In the genomic region with DNA sequence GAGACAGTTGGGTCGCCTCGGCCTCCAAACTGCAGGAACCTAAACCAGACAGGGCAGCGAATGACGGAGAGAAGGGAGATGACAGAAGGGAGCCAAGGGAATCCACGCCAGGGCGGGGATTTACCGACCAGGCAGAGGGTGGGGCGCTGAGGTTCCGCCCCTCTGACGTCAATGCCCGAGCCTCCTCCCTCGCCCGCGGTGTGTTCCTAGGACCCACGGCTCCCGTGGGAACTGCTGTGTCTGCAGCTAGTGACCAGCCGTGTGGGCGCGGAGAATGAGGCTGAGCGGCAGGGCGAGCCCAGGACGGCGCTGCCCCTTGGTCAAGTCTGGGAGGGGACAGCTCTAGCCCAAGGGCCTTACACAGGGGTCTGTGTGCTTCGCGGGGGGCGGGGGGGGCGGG, we compare ENCODE assay signal across 7 mouse cellular contexts. TPM values are rescaled to one million over a fixed set of nuclear protein-coding genes. Genes with fewer than 3 reads are reported as not detected.
DNase-seq lines count a peak whose midpoint lies in the region; ATAC-seq and TF ChIP-seq lines count a peak whose summit lies in the region.

No protein-coding gene starts in this region.

- no peaks in the 10 kb centered on the region for H3K36me3 ChIP-seq in intestine, embryonic 14.5 days (ENCODE audit: control insufficient read depth, insufficient read depth, low read length)
- no peaks in the 10 kb centered on the region for H3K36me3 ChIP-seq in midbrain, embryonic 10.5 days

- peak; percentile 93 for DNase-seq in adrenal gland, adult 2 months
- peak; percentile 85 for DNase-seq in gastrocnemius, postnatal 25 days
- DNase-seq in intestine, embryonic 14.5 days (ENCODE audit: low spot score), result peak; percentile 85
- peak; percentile 64 to 72 for DNase-seq in left cerebral cortex, postnatal 36 days (ENCODE audit: low spot score in 2 of 2)
- DNase-seq in midbrain, embryonic 10.5 days (ENCODE audit: low spot score), result peak; percentile 69
- peak; percentile 58 for DNase-seq in right cerebral cortex, postnatal 4 days

- intact Hi-C loops in left cerebral cortex, postnatal 36 days (cut with DNase I), result no loop called here

- no peak overlapping the region for H3K27ac ChIP-seq in cortical plate, adult 2 months (ENCODE audit: insufficient read depth, low read length)
- no peak overlapping the region for H3K27ac ChIP-seq in intestine, embryonic 14.5 days (ENCODE audit: low read depth)
- H3K27ac ChIP-seq in midbrain, embryonic 10.5 days (replicated peaks), result peak overlapping the region; percentile 42

- TF ChIP-seq CTCF in cortical plate, adult 2 months (IDR thresholded peaks at IDR 0.05; ENCODE audit: extremely low read depth, insufficient read depth, low read length), result no peak

- under 1% methylated on average over 26 of the region's 27 CpGs for WGBS in intestine, embryonic 14.5 days
- WGBS in midbrain, embryonic 10.5 days, result 1% methylated on average over 27 of the region's 27 CpGs

- H3K4me3 ChIP-seq in cortical plate, adult 2 months (ENCODE audit: insufficient read depth, low read length), result peak overlapping the region; percentile 31
- H3K4me3 ChIP-seq in intestine, embryonic 14.5 days (ENCODE audit: low read depth, low read length), result peak overlapping the region; percentile 54
- H3K4me3 ChIP-seq in midbrain, embryonic 10.5 days, result peak overlapping the region; percentile 60

- peak; percentile 81 for ATAC-seq in intestine, embryonic 14.5 days (replicated peaks; ENCODE audit: low FRiP score, low TSS enrichment, low read depth)

- peak overlapping the region; percentile 38 for H3K9ac ChIP-seq in intestine, embryonic 14.5 days (ENCODE audit: low read length)

- TF ChIP-seq POLR2A in cortical plate, adult 2 months (IDR thresholded peaks at IDR 0.05; ENCODE audit: extremely low read depth, insufficient read depth, low read length), result no peak

- peak overlapping the region; percentile 95 for H3K4me2 ChIP-seq in intestine, embryonic 14.5 days (ENCODE audit: low read length)

- no peaks in the 10 kb centered on the region for H3K27me3 ChIP-seq in intestine, embryonic 14.5 days (replicated peaks; ENCODE audit: control insufficient read depth, insufficient read depth, low read length)
- H3K27me3 ChIP-seq in midbrain, embryonic 10.5 days (ENCODE audit: low read depth, poor library complexity, severe bottlenecking), result peaks cover 41% of the 10 kb centered on the region

- 0 out of 2 replicates have a peak, but pooled peaks cover 3% of the 10 kb centered on the region for H3K9me3 ChIP-seq in intestine, embryonic 14.5 days (ENCODE audit: control insufficient read depth, low read length)
- H3K9me3 ChIP-seq in midbrain, embryonic 10.5 days (replicated peaks), result peaks cover 8% of the 10 kb centered on the region

- H3K4me1 ChIP-seq in cortical plate, adult 2 months (ENCODE audit: control insufficient read depth, insufficient read depth, low read length), result no peaks in the 10 kb centered on the region
- peaks cover 4% of the 10 kb centered on the region; the same call in 1 of the 2 replicates for H3K4me1 ChIP-seq in intestine, embryonic 14.5 days (replicated peaks; ENCODE audit: control insufficient read depth, insufficient read depth, low read length)
- H3K4me1 ChIP-seq in midbrain, embryonic 10.5 days, result peaks cover 17% of the 10 kb centered on the region

RNA-seq across cellular contexts. Expression of a gene that starts 11.9 kb away (rescaled TPM):
- 10 to 100 TPM in 1 of 2 experiments, 1 to 10 TPM in 1; 1.7 to 14.7 TPM for total RNA-seq in adrenal gland, adult 2 months (2021)
- polyA plus RNA-seq in adrenal gland, adult 2 months (2012; rRNA removed), result 3.0 and 7.2 TPM in 2 replicates
- polyA plus RNA-seq in cortical plate, adult 2 months (2012; rRNA removed), result 0.04 and 0.06 TPM in 2 replicates
- 1 to 10 TPM in 1 of 2 experiments, under 1 TPM in 1; 0.38 to 1.2 TPM for total RNA-seq in gastrocnemius, postnatal 25 days (2021)
- polyA plus RNA-seq in intestine, embryonic 14.5 days (2014; fragmentation: Nextera tagmentation; extraction: Ambion mirVana), result 0.23 and 0.38 TPM in 2 replicates
- not detected for total RNA-seq in left cerebral cortex, postnatal 36 days (2021)
- polyA plus RNA-seq in midbrain, embryonic 10.5 days (2016; fragmentation: Nextera tagmentation; extraction: Ambion mirVana), result 0.58 and 0.86 TPM in 2 replicates

RNA-seq across cellular contexts. Expression of a gene that starts 30.3 kb away (rescaled TPM):
- 1 to 10 TPM; 4.4 to 7.5 TPM for total RNA-seq in adrenal gland, adult 2 months (2021)
- polyA plus RNA-seq in adrenal gland, adult 2 months (2012; rRNA removed), result 7.4 and 11.4 TPM in 2 replicates
- polyA plus RNA-seq in cortical plate, adult 2 months (2012; rRNA removed), result 119 and 128 TPM in 2 replicates
- total RNA-seq in gastrocnemius, postnatal 25 days (2021), result under 1 TPM; 0.77 to 0.96 TPM
- polyA plus RNA-seq in intestine, embryonic 14.5 days (2014; fragmentation: Nextera tagmentation; extraction: Ambion mirVana), result 1.1 and 2.4 TPM in 2 replicates
- 100 to 1,000 TPM; 168 to 210 TPM for total RNA-seq in left cerebral cortex, postnatal 36 days (2021)
- 0.68 and 1.0 TPM in 2 replicates for polyA plus RNA-seq in midbrain, embryonic 10.5 days (2016; fragmentation: Nextera tagmentation; extraction: Ambion mirVana)

RNA-seq across cellular contexts. Expression of a gene that starts 50.7 kb away (rescaled TPM):
- total RNA-seq in adrenal gland, adult 2 months (2021), result 1 to 10 TPM; 1.8 to 2.1 TPM
- polyA plus RNA-seq in adrenal gland, adult 2 months (2012; rRNA removed), result 4.4 and 5.3 TPM in 2 replicates
- polyA plus RNA-seq in cortical plate, adult 2 months (2012; rRNA removed), result 0.08 and 0.13 TPM in 2 replicates
- total RNA-seq in gastrocnemius, postnatal 25 days (2021), result not detected
- polyA plus RNA-seq in intestine, embryonic 14.5 days (2014; fragmentation: Nextera tagmentation; extraction: Ambion mirVana), result 32.9 and 34.5 TPM in 2 replicates
- not detected for total RNA-seq in left cerebral cortex, postnatal 36 days (2021)
- polyA plus RNA-seq in midbrain, embryonic 10.5 days (2016; fragmentation: Nextera tagmentation; extraction: Ambion mirVana), result 0.87 and 1.3 TPM in 2 replicates
